Mouse (Mus musculus) forebrain, embryonic 10.5 days (tissue): Measurements from ENCODE around the gene Hist1h4a. TPM values are rescaled to one million over a fixed set of nuclear protein-coding genes. Genes with fewer than 3 reads are reported as not detected.
"Not testable (repeated sequence)": the region's sequence is repeated elsewhere in the genome, so short reads cannot be mapped to it uniquely, and the experiment has no call there.

ENCODE experiments used
- DNase-seq: peaks from one replicate; pipeline ENCODE4 v3.0.0-alpha.2; 2017; ENCODE audit warnings: low spot score; ENCODE audit errors: extremely low spot score
- H3K27ac ChIP-seq: fragments of 300-500 bp; sonication (generic); 2 replicates; pipeline ENCODE4 v1.5.1; 2016; ENCODE audit warnings: mild to moderate bottlenecking
- H3K27me3 ChIP-seq: fragments of 300-500 bp; sonication (generic); 2 replicates; pipeline ENCODE4 v1.6.1; 2016; ENCODE audit warnings: mild to moderate bottlenecking; ENCODE audit not compliant: poor library complexity, severe bottlenecking
- H3K36me3 ChIP-seq: fragments of 300-500 bp; sonication (generic); replicated peaks from 2 replicates; pipeline ENCODE4 v1.6.1; 2016; ENCODE audit warnings: mild to moderate bottlenecking, moderate library complexity
- H3K4me1 ChIP-seq: fragments of 300-500 bp; sonication (generic); 2 replicates; pipeline ENCODE4 v1.6.1; 2016
- H3K4me3 ChIP-seq: fragments of 300-500 bp; sonication (generic); 2 replicates; pipeline ENCODE4 v1.5.1; 2016; ENCODE audit warnings: mild to moderate bottlenecking, moderate library complexity
- H3K9me3 ChIP-seq: fragments of 300-500 bp; sonication (generic); 2 replicates; pipeline ENCODE4 v1.6.1; 2016; ENCODE audit warnings: mild to moderate bottlenecking, moderate library complexity
- WGBS: fragments of 180-500 bp; shearing (Covaris S2); methylation state at CpG from one replicate; pipeline ENCODE4 v1.1.7; 2016; 5-methylcytosine and 5-hydroxymethylcytosine counted together
- microRNA-seq: library from miRNA; unstranded; fragments of <30 nt; microRNA quantifications from one replicate; pipeline ENCODE4, GENCODE M21; 2017
- polyA plus RNA-seq: library from polyadenylated mRNA; unstranded; fragments of >200 nt; fragmentation: Nextera tagmentation; extraction: Ambion mirVana; gene quantifications from 2 replicates; pipeline ENCODE4 v1.2.1, GENCODE M21; 2016

The Hist1h4a gene
- polyA plus RNA-seq, 1 experiment from 2014 or later, result not detected

- Histone ChIP-seq H3K27ac (no peak overlapping the region), H3K4me3 (no peak overlapping the region), H3K4me1 (no peaks in the 10 kb centered on the region; the same call in 1 of the 2 replicates), H3K9me3 (no peaks in the 10 kb centered on the region), H3K36me3 (no peaks in the 10 kb centered on the region), H3K27me3 (no peaks in the 10 kb centered on the region)
- peak; percentile 10 for DNase-seq
- 74% methylated on average over 8 of the region's 8 CpGs for WGBS
Observed at GRCm38 (mm10) chr13:23730479-23730878, 30.6 kb downstream of the Hist1h4a start.

- Histone ChIP-seq H3K9me3 (no peaks in the 10 kb centered on the region), H3K36me3 (no peaks in the 10 kb centered on the region), H3K4me3 (no peak overlapping the region), H3K4me1 (peaks cover 4% of the 10 kb centered on the region), H3K27me3 (no peaks in the 10 kb centered on the region), H3K27ac (no peak overlapping the region)
- 92% methylated on average over 5 of the region's 5 CpGs for WGBS
- peak; percentile 10 for DNase-seq
Observed at GRCm38 (mm10) chr13:23729706-23730105, 31.3 kb downstream of the Hist1h4a start.

GRCm38 (mm10) chr13:23729192-23729525 lies 31.9 kb downstream of the Hist1h4a start:
- peak; percentile 7 for DNase-seq
- H3K36me3 ChIP-seq, result no peaks in the 10 kb centered on the region
- 90% methylated on average over 9 of the region's 9 CpGs for WGBS
- H3K4me3 ChIP-seq, result no peak overlapping the region
- H3K27me3 ChIP-seq, result no peaks in the 10 kb centered on the region
- H3K9me3 ChIP-seq, result no peaks in the 10 kb centered on the region
- H3K27ac ChIP-seq, result no peak overlapping the region
- peaks cover 4% of the 10 kb centered on the region for H3K4me1 ChIP-seq

GRCm38 (mm10) chr13:23728472-23729191 lies 32.4 kb downstream of the Hist1h4a start:
- H3K27ac ChIP-seq, result no peak overlapping the region
- H3K4me1 ChIP-seq, result peaks cover 4% of the 10 kb centered on the region
- H3K36me3 ChIP-seq, result no peaks in the 10 kb centered on the region
- no peaks in the 10 kb centered on the region for H3K9me3 ChIP-seq
- WGBS, result 89% methylated on average over 18 of the region's 18 CpGs
- no peaks in the 10 kb centered on the region for H3K27me3 ChIP-seq
- DNase-seq, result peak; percentile 11
- no peak overlapping the region for H3K4me3 ChIP-seq

GRCm38 (mm10) chr13:23725213-23725612 lies 35.8 kb downstream of the Hist1h4a start:
- Histone ChIP-seq H3K4me3 (no peak overlapping the region), H3K36me3 (no peaks in the 10 kb centered on the region), H3K27ac (peak overlapping the region; percentile 56), H3K27me3 (no peaks in the 10 kb centered on the region), H3K4me1 (peaks cover 4% of the 10 kb centered on the region), H3K9me3 (no peaks in the 10 kb centered on the region)
- WGBS, result no CpG with 5 or more reads among the region's 1 CpGs
- DNase-seq, result no peak

- Histone ChIP-seq H3K4me3 (no peak overlapping the region), H3K36me3 (no peaks in the 10 kb centered on the region), H3K4me1 (peaks cover 4% of the 10 kb centered on the region), H3K27ac (no peak overlapping the region), H3K27me3 (no peaks in the 10 kb centered on the region), H3K9me3 (no peaks in the 10 kb centered on the region)
- DNase-seq, result peak; percentile 10
- 88% methylated on average over 4 of the region's 4 CpGs for WGBS
Observed at GRCm38 (mm10) chr13:23724239-23724638, 36.8 kb downstream of the Hist1h4a start.

- not testable (repeated sequence) for H3K27ac ChIP-seq, H3K4me1 ChIP-seq, H3K9me3 ChIP-seq, H3K4me3 ChIP-seq, H3K36me3 ChIP-seq, H3K27me3 ChIP-seq
- 16% methylated on average over 2 of the region's 2 CpGs for WGBS
- DNase-seq, result peak; percentile 6
Observed at GRCm38 (mm10) chr13:23717593-23718245, 43.3 kb downstream of the Hist1h4a start.

GRCm38 (mm10) chr13:23717176-23717575 lies 43.9 kb downstream of the Hist1h4a start:
- no peaks in the 10 kb centered on the region for H3K9me3 ChIP-seq
- no peak overlapping the region for H3K27ac ChIP-seq
- peak; percentile 10 for DNase-seq
- H3K4me3 ChIP-seq, result no peak overlapping the region
- no peaks in the 10 kb centered on the region for H3K36me3 ChIP-seq
- 0 out of 2 replicates have a peak, but pooled peaks cover 2% of the 10 kb centered on the region for H3K4me1 ChIP-seq
- WGBS, result 60% methylated on average over 11 of the region's 11 CpGs
- peaks cover 2% of the 10 kb centered on the region; the same call in 1 of the 2 replicates for H3K27me3 ChIP-seq

GRCm38 (mm10) chr13:23716261-23717042 lies 44.6 kb downstream of the Hist1h4a start:
- Histone ChIP-seq H3K27me3 (peaks cover 9% of the 10 kb centered on the region), H3K9me3 (no peaks in the 10 kb centered on the region), H3K36me3 (no peaks in the 10 kb centered on the region), H3K4me1 (0 out of 2 replicates have a peak, but pooled peaks cover 2% of the 10 kb centered on the region), H3K4me3 (no peak overlapping the region), H3K27ac (no peak overlapping the region)
- 92% methylated on average over 5 of the region's 5 CpGs for WGBS
- DNase-seq, result no peak

Small RNAs within 50 kb of the gene (microRNA-seq; reads per million reads assigned to microRNA genes)
- gene Gm44314 (not detected), gene Gm44484 (not detected)

Other genes starting within 250 kb of the Hist1h4a start
- gene Hist1h4h, start 230.2 kb downstream of the Hist1h4a start, polyA plus RNA-seq, result 3.8 and 4.0 TPM in 2 replicates
- 6.7 and 9.5 TPM in 2 replicates for gene Hist1h2af, start 227.3 kb downstream of the Hist1h4a start, polyA plus RNA-seq
- 6.3 and 8.1 TPM in 2 replicates for gene Hist1h3g, start 225.8 kb downstream of the Hist1h4a start, polyA plus RNA-seq
- 0.74 and 0.79 TPM in 2 replicates for gene Hist1h2bh, start 217.8 kb downstream of the Hist1h4a start, polyA plus RNA-seq
- 1.00 and 1.7 TPM in 2 replicates for gene Hist1h3f, start 217.2 kb downstream of the Hist1h4a start, polyA plus RNA-seq
- gene Hist1h4f, start 209.6 kb downstream of the Hist1h4a start, polyA plus RNA-seq, result 0.53 and 0.60 TPM in 2 replicates
- 0.58 and 0.60 TPM in 2 replicates for gene Hist1h1d, start 208.0 kb downstream of the Hist1h4a start, polyA plus RNA-seq
- 6.1 and 6.7 TPM in 2 replicates for gene Hist1h3e, start 198.9 kb downstream of the Hist1h4a start, polyA plus RNA-seq
- gene Hist1h2ae, start 190.0 kb downstream of the Hist1h4a start, polyA plus RNA-seq, result 102 and 105 TPM in 2 replicates
- 6.4 and 6.7 TPM in 2 replicates for gene Hist1h2bg, start 189.8 kb downstream of the Hist1h4a start, polyA plus RNA-seq
- 5.8 and 6.9 TPM in 2 replicates for gene Hist1h2bf, start 187.0 kb downstream of the Hist1h4a start, polyA plus RNA-seq
- 1.5 TPM in 2 replicates for gene Hist1h2ad, start 186.8 kb downstream of the Hist1h4a start, polyA plus RNA-seq
- gene Hist1h3d, start 185.5 kb downstream of the Hist1h4a start, polyA plus RNA-seq, result 7.1 and 7.2 TPM in 2 replicates
- 112 and 119 TPM in 2 replicates for gene Hist1h4d, start 179.6 kb downstream of the Hist1h4a start, polyA plus RNA-seq
- 3.2 and 3.6 TPM in 2 replicates for gene Hist1h2be, start 140.1 kb downstream of the Hist1h4a start, polyA plus RNA-seq
- 19.8 and 21.4 TPM in 2 replicates for gene Hist1h1e, start 138.7 kb downstream of the Hist1h4a start, polyA plus RNA-seq
- gene Hist1h2ac, start 77.3 kb downstream of the Hist1h4a start, polyA plus RNA-seq, result 1.00 and 1.1 TPM in 2 replicates
- 17.2 and 19.3 TPM in 2 replicates for gene Hist1h2bc, start 77.0 kb downstream of the Hist1h4a start, polyA plus RNA-seq
- not detected in 2 replicates for gene Hist1h1t, start 65.4 kb downstream of the Hist1h4a start, polyA plus RNA-seq
- 4.5 and 5.9 TPM in 2 replicates for gene Hist1h4c, start 62.8 kb downstream of the Hist1h4a start, polyA plus RNA-seq
- 1.3 and 1.5 TPM in 2 replicates for gene Hfe, start 50.4 kb downstream of the Hist1h4a start, polyA plus RNA-seq
- gene Hist1h1c, start 22.4 kb downstream of the Hist1h4a start, polyA plus RNA-seq, result 9.4 and 10.7 TPM in 2 replicates
- gene Hist1h3c, start 15.6 kb downstream of the Hist1h4a start, polyA plus RNA-seq, result 7.7 and 9.0 TPM in 2 replicates
- 2.3 and 2.7 TPM in 2 replicates for gene Hist1h2bb, start 14.5 kb downstream of the Hist1h4a start, polyA plus RNA-seq
- 49.5 and 50.4 TPM in 2 replicates for gene Hist1h2ab, start 10.1 kb downstream of the Hist1h4a start, polyA plus RNA-seq
- 9.1 and 9.5 TPM in 2 replicates for gene Hist1h3b, start 9.0 kb downstream of the Hist1h4a start, polyA plus RNA-seq
- 2.5 and 4.5 TPM in 2 replicates for gene Hist1h4b, start 4.2 kb downstream of the Hist1h4a start, polyA plus RNA-seq
- gene Hist1h3a, start 1.2 kb upstream of the Hist1h4a start, polyA plus RNA-seq, result 2.2 and 3.6 TPM in 2 replicates
- gene Hist1h1a, start 2.4 kb upstream of the Hist1h4a start, polyA plus RNA-seq, result 2.6 and 3.3 TPM in 2 replicates
- 0.10 and 0.12 TPM in 2 replicates for gene Trim38, start 8.7 kb upstream of the Hist1h4a start, polyA plus RNA-seq
- not detected in 2 replicates for gene Slc17a2, start 45.8 kb upstream of the Hist1h4a start, polyA plus RNA-seq
- not detected in 2 replicates for gene Slc17a3, start 78.2 kb upstream of the Hist1h4a start, polyA plus RNA-seq
- not detected in 2 replicates for gene Slc17a1, start 106.5 kb upstream of the Hist1h4a start, polyA plus RNA-seq
- gene Slc17a4, start 153.8 kb upstream of the Hist1h4a start, polyA plus RNA-seq, result not detected in 2 replicates
- not detected in 2 replicates for gene Hist1h2ba, start 172.9 kb upstream of the Hist1h4a start, polyA plus RNA-seq
- gene Hist1h2aa, start 173.2 kb upstream of the Hist1h4a start, polyA plus RNA-seq, result not detected in 2 replicates
- 0.21 TPM in 1 of 2 replicates, not detected in the other for gene Scgn, start 230.0 kb upstream of the Hist1h4a start, polyA plus RNA-seq